Mouse (Mus musculus) heart, adult 18-20 months (tissue): ENCODE results near the gene Prom1. TPM values are rescaled to one million over a fixed set of nuclear protein-coding genes. Genes with fewer than 3 reads are reported as not detected.
A peak's percentile ranks its signal among the peaks of the same experiment; 100 is the strongest.
"Not testable (repeated sequence)": the region's sequence is repeated elsewhere in the genome, so short reads cannot be mapped to it uniquely, and the experiment has no call there.

Experiments
- DNase-seq, 2 experiments: peaks; one replicate each; pipeline ENCODE4 v3.0.0; 2021 to 2022; ENCODE audit warnings: mixed read lengths in 1 of 2
- long read RNA-seq, 2 experiments: library from polyadenylated mRNA; stranded (forward); transcript quantifications; one replicate each; pipeline ENCODE4 v2.0.0; 2021
- total RNA-seq, 2 experiments: library from RNA; stranded (reverse); gene quantifications; 2 replicates each; pipeline ENCODE4 v1.2.3; 2021

The Prom1 gene
- total RNA-seq, result 10 to 100 TPM in 1 of 2 experiments, 1 to 10 TPM in 1; 8.7 to 11.5 TPM
- long read RNA-seq, experiment 1, result 0 reads
- long read RNA-seq, experiment 2, partial matches to known transcripts, result 0 of 1 reads
- long read RNA-seq, experiment 2, other reads (novel, unspliced or antisense), result 1 of 1 reads

GRCm38 (mm10) chr5:44101231-44102110 is at the start of gene Prom1:
Gene Prom1 (minus strand): TSS chr5:44102032.
- DNase-seq, result peak; percentile 3 to 19

- no peak for DNase-seq
Observed at GRCm38 (mm10) chr5:44147732-44148131, 45.9 kb upstream of the Prom1 start.

GRCm38 (mm10) chr5:44146437-44147332 is 44.9 kb upstream of the Prom1 start:
- DNase-seq, result no peak

- no peak for DNase-seq
Observed at GRCm38 (mm10) chr5:44143467-44144235, 41.8 kb upstream of the Prom1 start.

- no peak for DNase-seq
Observed at GRCm38 (mm10) chr5:44127487-44127886, 25.7 kb upstream of the Prom1 start.

GRCm38 (mm10) chr5:44126574-44126973 is 24.7 kb upstream of the Prom1 start:
- DNase-seq, result not testable (repeated sequence)

GRCm38 (mm10) chr5:44121390-44121789 is 19.6 kb upstream of the Prom1 start:
- DNase-seq, result no peak

- no peak for DNase-seq
Observed at GRCm38 (mm10) chr5:44113138-44113537, 11.3 kb upstream of the Prom1 start.

GRCm38 (mm10) chr5:44109121-44109520 is 7.3 kb upstream of the Prom1 start:
- no peak for DNase-seq

- DNase-seq, result no peak
Observed at GRCm38 (mm10) chr5:44108125-44108524, 6.3 kb upstream of the Prom1 start.

GRCm38 (mm10) chr5:44105192-44105591 is 3.4 kb upstream of the Prom1 start:
- DNase-seq, result no peak

GRCm38 (mm10) chr5:44104686-44105085 is 2.9 kb upstream of the Prom1 start:
- DNase-seq, result no peak

- no peak for DNase-seq
Observed at GRCm38 (mm10) chr5:44104120-44104519, 2.3 kb upstream of the Prom1 start.

- DNase-seq, result no peak
Observed at GRCm38 (mm10) chr5:44103121-44103520, 1.3 kb upstream of the Prom1 start.

GRCm38 (mm10) chr5:44100544-44101230 is 1.1 kb downstream of the Prom1 start:
- DNase-seq, result peak; percentile 9 to 33

GRCm38 (mm10) chr5:44100187-44100543 is 1.7 kb downstream of the Prom1 start:
- no peak for DNase-seq

GRCm38 (mm10) chr5:44096996-44097395 is 4.8 kb downstream of the Prom1 start:
- DNase-seq, result no peak

- DNase-seq, result no peak
Observed at GRCm38 (mm10) chr5:44096106-44096505, 5.7 kb downstream of the Prom1 start.

- no peak for DNase-seq
Observed at GRCm38 (mm10) chr5:44095697-44096096, 6.1 kb downstream of the Prom1 start.

GRCm38 (mm10) chr5:44087034-44087433 is 14.8 kb downstream of the Prom1 start:
- peak in 1 of 2 experiments; percentile 38 for DNase-seq

- no peak for DNase-seq
Observed at GRCm38 (mm10) chr5:44085871-44086270, 16.0 kb downstream of the Prom1 start.
